Mouse (Mus musculus): Measurements from ENCODE around the gene Tbl3.

DNA sequence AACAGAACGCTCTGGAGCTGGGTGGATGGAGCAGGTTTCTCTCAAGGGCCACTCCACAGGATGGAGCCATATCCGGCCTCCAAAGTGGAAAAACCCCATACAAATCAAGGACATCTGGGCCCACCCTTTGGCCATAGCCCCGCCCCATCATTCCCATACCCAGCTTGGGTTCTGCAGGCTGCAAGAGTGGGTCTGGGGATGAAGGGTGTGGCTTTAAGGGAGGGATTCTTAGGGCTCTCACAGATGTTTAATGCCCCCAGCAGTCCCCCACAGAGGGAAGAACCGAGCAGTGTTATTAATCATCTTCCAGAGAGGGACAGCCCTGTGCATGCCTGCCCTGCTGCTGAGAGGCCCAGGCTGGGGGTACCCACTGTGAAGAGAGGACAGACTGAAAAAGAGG lies 39.5 kb upstream of the Tbl3 start:
- TF ChIP-seq CTCF (IDR thresholded peaks at IDR 0.05; ENCODE audit: low read depth), result no peak
- TF ChIP-seq EP300 (IDR thresholded peaks at IDR 0.05; ENCODE audit: low read depth), result no peak

Data from liver, embryonic 14.5 days (tissue).